Mouse (Mus musculus): ENCODE measurements around the gene Scrn2.
A peak's percentile ranks its signal among the peaks of the same experiment; 100 is the strongest.

The Scrn2 gene

DNA sequence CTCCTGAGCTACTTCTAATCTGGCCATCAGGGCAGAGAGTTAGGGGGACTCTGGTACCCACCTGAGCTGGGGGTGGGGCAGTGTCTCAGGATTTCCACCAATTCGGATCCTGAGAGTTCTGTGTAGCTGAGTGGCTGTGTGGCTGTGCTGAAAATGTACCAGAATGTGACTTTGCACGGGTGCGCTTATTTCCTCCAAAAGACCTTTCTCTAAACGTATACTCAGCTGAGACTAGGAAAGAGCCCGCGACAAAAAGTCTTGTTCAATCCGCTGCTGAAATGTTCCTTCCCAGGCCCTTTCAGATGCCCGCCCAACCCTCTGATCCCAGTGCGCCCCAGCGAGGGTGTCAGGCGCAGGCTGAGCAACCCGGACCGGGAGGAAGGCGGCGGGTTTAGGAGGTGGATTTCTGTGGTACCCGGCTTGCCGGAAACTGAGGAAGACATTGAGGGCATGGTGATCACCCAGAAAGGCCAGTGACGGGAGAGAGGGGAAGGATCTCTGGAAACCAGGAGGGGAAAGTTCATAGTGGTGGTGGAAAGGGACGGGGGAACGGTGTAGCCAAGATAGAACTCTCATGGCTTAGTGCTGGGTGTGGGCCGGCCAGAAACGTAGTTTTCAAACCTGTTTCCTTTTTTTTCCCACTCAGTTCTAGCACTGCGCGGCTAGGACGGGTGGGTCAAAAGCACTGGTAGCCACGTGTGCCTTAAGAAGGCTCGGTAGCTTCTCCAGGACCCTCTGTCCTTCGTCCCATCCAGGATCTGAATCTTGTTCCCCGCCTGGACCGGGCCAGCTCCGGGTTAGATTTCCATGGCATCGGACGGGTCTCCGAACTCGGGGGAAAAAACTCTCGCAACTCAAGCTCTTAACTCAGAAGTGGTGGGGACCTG lies 11.8 kb upstream of the Scrn2 start:
- DNase-seq (ENCODE audit: extremely low spot score, low read depth, low spot score) = no peak

DNA sequence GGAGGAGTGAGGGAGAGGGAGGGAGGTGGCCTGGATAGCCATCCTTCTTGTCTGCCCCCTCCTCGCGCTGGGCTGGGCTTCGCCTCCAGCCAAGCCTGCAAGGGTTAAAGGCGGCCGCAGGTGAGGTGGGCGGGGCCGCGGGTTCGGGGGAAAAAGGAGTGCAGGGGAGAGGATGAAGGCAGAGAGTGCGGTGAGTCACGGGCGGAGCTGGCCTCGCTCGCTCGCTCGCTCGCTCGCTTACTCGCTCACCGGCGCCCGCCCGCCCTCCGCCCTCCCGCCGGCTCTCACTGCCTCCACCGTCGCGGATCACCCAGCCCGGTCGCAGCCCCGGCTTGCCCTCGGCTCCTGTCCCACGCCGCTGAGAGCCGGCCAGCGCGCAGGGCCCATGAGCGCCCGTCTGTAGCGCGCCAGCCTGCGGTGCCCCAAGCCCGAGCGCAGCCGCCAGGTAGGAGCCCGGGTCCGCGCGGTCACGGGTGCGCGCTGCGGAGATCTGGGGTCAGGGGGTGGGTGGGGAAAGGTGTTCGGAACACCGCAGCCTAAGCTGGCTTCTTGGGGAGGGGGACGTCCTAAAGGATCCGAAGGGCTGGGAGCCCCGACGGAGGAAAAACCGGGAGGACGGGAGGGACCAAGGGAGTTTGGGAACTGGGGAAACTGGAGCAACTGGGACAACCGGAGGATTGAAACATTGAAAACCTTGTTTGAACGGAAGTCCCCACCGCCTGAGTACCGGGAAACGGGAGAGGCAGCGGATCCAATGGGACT lies 11.0 kb upstream of the Scrn2 start:
- no peak for DNase-seq (ENCODE audit: extremely low spot score, low read depth, low spot score)

- no peak for DNase-seq (ENCODE audit: extremely low spot score, low read depth, low spot score)
These were observed 10.4 kb upstream of the Scrn2 start for GRCm38 (mm10) chr11:97019345-97019708.

DNA sequence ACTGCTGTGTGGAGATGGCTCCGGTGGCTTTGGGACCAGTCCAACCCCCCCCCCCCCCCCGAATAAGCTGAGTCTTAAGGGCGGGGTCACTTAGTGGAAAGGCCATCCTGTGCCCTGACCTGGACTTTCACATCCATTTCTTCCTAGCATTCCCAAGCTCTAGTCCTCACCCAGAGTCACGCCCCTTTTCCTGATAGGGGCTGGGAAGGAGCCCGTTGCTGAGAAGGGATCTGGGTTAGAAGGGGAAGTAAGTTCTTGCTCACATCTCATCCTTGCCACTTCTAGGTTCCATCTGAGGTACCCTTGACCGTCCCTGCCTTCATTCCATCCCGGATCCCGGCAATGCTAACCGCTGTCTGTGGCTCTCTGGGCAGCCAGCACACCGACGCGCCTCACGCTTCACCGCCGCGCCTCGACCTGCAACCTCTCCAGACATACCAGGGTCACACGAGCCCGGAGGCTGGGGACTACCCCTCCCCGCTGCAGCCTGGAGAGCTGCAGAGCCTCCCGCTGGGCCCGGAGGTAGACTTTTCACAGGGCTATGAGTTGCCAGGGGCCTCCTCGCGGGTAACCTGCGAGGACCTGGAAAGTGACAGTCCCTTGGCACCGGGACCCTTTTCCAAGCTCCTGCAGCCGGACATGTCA lies 8.5 kb upstream of the Scrn2 start:
- no peak for DNase-seq (ENCODE audit: extremely low spot score, low read depth, low spot score)

- no peak for DNase-seq (ENCODE audit: extremely low spot score, low read depth, low spot score)
These were observed 7.8 kb upstream of the Scrn2 start for GRCm38 (mm10) chr11:97021873-97022484.

- DNase-seq (ENCODE audit: extremely low spot score, low read depth, low spot score) = no peak
These were observed 4.8 kb upstream of the Scrn2 start for GRCm38 (mm10) chr11:97024977-97025376.

GRCm38 (mm10) chr11:97025721-97026344 lies 3.9 kb upstream of the Scrn2 start:
- peak; percentile 68 for DNase-seq (ENCODE audit: extremely low spot score, low read depth, low spot score)

- no peak for DNase-seq (ENCODE audit: extremely low spot score, low read depth, low spot score)
These were observed 688 bp downstream of the Scrn2 start for GRCm38 (mm10) chr11:97030426-97030825.

GRCm38 (mm10) chr11:97031977-97032376 lies 2.2 kb downstream of the Scrn2 start:
- no peak for DNase-seq (ENCODE audit: extremely low spot score, low read depth, low spot score)

- DNase-seq (ENCODE audit: extremely low spot score, low read depth, low spot score) = no peak
These were observed 2.8 kb downstream of the Scrn2 start for GRCm38 (mm10) chr11:97032499-97032898.

DNA sequence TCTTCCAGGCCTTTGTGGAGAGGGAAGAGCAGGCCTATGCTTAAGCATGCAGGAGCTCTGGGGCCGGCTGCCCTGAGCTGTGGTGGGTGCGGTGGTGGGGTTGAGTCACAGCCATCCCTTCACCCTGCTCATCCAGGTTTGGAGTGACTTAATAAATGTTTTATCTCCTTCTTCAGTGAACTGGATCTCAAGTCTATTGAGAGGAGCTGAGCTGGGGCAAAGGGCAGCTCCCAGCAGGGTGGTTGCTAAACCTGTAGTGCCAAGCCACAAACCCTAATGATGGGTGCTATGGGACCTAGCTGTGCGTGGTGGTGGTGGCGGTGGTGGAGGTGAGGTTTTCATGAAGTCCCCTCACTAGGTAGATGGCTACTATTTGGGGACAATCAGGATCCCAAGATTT lies 4.0 kb downstream of the Scrn2 start:
- DNase-seq (ENCODE audit: extremely low spot score, low read depth, low spot score) = no peak

DNA sequence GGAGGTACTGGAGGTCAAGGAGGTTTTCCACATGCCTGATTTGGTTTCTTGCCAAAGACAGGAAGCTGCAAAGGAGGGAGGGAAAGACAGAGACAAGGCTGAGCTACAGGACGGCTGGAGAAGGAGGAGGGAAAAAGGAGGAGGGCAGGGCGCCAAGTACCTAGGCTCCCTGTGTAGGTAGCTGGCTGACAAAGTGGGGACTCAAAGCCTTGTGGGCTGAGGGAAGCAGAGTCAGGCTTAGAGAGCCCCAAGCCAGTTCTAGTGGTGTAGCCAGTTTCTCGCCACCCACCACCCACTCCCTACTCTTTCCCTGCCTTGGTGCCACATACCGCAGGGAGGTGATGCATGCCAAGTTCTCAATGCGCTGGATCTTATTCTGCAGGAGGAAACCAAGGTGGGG lies 6.4 kb downstream of the Scrn2 start:
- no peak for DNase-seq (ENCODE audit: extremely low spot score, low read depth, low spot score)

- DNase-seq (ENCODE audit: extremely low spot score, low read depth, low spot score) = no peak
These were observed 9.1 kb downstream of the Scrn2 start for GRCm38 (mm10) chr11:97038881-97039280.

DNA sequence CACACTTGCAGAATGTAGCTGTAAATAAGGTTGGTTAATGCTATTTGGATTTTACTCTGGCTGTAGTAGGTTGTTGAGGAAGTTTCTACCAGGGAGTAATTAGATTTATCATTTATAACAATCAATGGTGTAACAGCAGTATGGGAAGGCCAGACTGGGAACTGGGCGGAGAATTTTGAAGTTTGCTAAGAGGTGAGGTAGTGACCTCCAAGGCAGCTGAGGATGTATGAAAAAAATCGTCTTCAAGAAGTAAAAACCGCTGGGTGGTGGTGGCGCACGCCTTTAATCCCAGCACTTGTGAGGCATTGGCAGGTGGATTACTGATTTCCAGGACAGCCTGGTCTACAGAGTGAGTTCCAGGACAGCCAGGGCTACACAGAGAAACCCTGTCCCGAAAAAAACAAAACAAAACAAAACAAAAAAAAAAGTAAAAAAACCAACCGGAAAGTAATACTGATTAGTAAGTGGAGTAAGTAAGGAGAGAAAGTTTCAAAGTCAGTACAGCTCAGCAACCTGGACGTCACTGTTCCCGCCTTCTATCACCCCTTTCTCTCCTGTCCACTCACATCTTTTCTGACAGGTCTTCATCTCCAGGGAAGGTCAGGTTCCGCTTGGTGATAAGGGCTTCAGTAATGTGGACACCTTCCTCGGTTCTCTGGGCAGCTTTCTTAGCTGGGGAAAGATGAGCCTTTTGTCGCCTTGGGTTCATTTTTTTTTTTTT lies 10.7 kb downstream of the Scrn2 start:
- no peak for DNase-seq (ENCODE audit: extremely low spot score, low read depth, low spot score)

GRCm38 (mm10) chr11:97041022-97041899 lies 11.5 kb downstream of the Scrn2 start, which contains the start of the genes Lrrc46 and Mrpl10:
TSS of gene Lrrc46 (minus strand) at chr11:97041407.
TSS of gene Mrpl10 (plus strand) at chr11:97041560.
- DNase-seq (ENCODE audit: extremely low spot score, low read depth, low spot score) = peak; percentile 68

DNA sequence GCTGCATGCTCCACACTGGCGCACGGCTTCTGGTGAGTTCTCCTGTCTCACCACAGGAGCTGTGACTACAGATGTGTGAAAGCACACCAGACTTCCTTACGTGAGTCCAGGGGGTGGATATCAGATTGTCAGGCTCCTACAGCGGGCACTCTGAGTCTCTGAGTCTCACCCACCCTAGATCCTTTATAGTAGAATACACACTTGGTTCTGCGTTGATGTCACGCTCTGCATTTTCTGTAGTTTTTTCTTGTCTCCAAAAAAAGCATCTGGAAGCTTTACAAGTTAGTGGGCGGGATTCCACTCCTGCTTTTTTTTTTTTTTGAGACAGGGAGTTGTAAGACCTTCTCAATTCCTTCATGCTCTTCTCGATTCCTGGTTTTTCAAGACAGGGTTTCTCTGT lies 15.2 kb downstream of the Scrn2 start:
- no peak for DNase-seq (ENCODE audit: extremely low spot score, low read depth, low spot score)

GRCm38 (mm10) chr11:97045861-97046260 lies 16.1 kb downstream of the Scrn2 start:
- no peak for DNase-seq (ENCODE audit: extremely low spot score, low read depth, low spot score)

GRCm38 (mm10) chr11:97048090-97048650 lies 18.4 kb downstream of the Scrn2 start:
- DNase-seq (ENCODE audit: extremely low spot score, low read depth, low spot score) = no peak

Data from hindlimb bud, embryonic 11.5 days (tissue).